Mouse (Mus musculus): ENCODE data around the gene Syngap1.
"Not testable (repeated sequence)": the region's sequence is repeated elsewhere in the genome, so short reads cannot be mapped to it uniquely, and the experiment has no call there.

The Syngap1 gene

GRCm38 (mm10) chr17:26941031-26941789 is at the start of gene Syngap1:
Gene Syngap1 (plus strand): TSS chr17:26941253.
- no peak for DNase-seq (ENCODE audit: low spot score)

- DNase-seq (ENCODE audit: low spot score): no peak
Observed at GRCm38 (mm10) chr17:26892635-26893375, 48.2 kb upstream of the Syngap1 start.

- no peak for DNase-seq (ENCODE audit: low spot score)
Observed at GRCm38 (mm10) chr17:26893492-26893891, 47.6 kb upstream of the Syngap1 start.

GRCm38 (mm10) chr17:26894342-26894741 is 46.7 kb upstream of the Syngap1 start:
- peak; percentile 45 for DNase-seq (ENCODE audit: low spot score)

GRCm38 (mm10) chr17:26895578-26895977 is 45.5 kb upstream of the Syngap1 start:
- DNase-seq (ENCODE audit: low spot score): no peak

GRCm38 (mm10) chr17:26900916-26901315 is 40.1 kb upstream of the Syngap1 start:
- no peak for DNase-seq (ENCODE audit: low spot score)

GRCm38 (mm10) chr17:26904320-26904719 is 36.7 kb upstream of the Syngap1 start:
- no peak for DNase-seq (ENCODE audit: low spot score)

- not testable (repeated sequence) for DNase-seq (ENCODE audit: low spot score)
Observed at GRCm38 (mm10) chr17:26907506-26907905, 33.5 kb upstream of the Syngap1 start.

- no peak for DNase-seq (ENCODE audit: low spot score)
Observed at GRCm38 (mm10) chr17:26915248-26915647, 25.8 kb upstream of the Syngap1 start.

- peak; percentile 99 for DNase-seq (ENCODE audit: low spot score)
Observed at GRCm38 (mm10) chr17:26916711-26917482, 24.2 kb upstream of the Syngap1 start, which contains the start of gene Kifc5b. Gene Kifc5b (plus strand): TSS chr17:26917091.

- not testable (repeated sequence) for DNase-seq (ENCODE audit: low spot score)
Observed at GRCm38 (mm10) chr17:26917560-26917959, 23.5 kb upstream of the Syngap1 start.

GRCm38 (mm10) chr17:26918343-26918742 is 22.7 kb upstream of the Syngap1 start:
- DNase-seq (ENCODE audit: low spot score): no peak

GRCm38 (mm10) chr17:26919516-26919915 is 21.5 kb upstream of the Syngap1 start:
- not testable (repeated sequence) for DNase-seq (ENCODE audit: low spot score)

- DNase-seq (ENCODE audit: low spot score): not testable (repeated sequence)
Observed at GRCm38 (mm10) chr17:26922368-26922767, 18.7 kb upstream of the Syngap1 start.

- not testable (repeated sequence) for DNase-seq (ENCODE audit: low spot score)
Observed at GRCm38 (mm10) chr17:26925414-26925813, 15.6 kb upstream of the Syngap1 start.

GRCm38 (mm10) chr17:26931795-26932194 is 9.3 kb upstream of the Syngap1 start:
- DNase-seq (ENCODE audit: low spot score): not testable (repeated sequence)

- peak; percentile 89 for DNase-seq (ENCODE audit: low spot score)
Observed at GRCm38 (mm10) chr17:26932839-26933398, 8.1 kb upstream of the Syngap1 start, which contains the start of gene Phf1. Gene Phf1 (plus strand): TSS chr17:26933052.

GRCm38 (mm10) chr17:26933419-26933818 is 7.6 kb upstream of the Syngap1 start:
- no peak for DNase-seq (ENCODE audit: low spot score)

- DNase-seq (ENCODE audit: low spot score): no peak
Observed at GRCm38 (mm10) chr17:26933885-26934827, 6.9 kb upstream of the Syngap1 start.

GRCm38 (mm10) chr17:26935027-26935426 is 6.0 kb upstream of the Syngap1 start:
- no peak for DNase-seq (ENCODE audit: low spot score)

- no peak for DNase-seq (ENCODE audit: low spot score)
Observed at GRCm38 (mm10) chr17:26936453-26936852, 4.6 kb upstream of the Syngap1 start.

Data from layer of hippocampus, adult 9-10 months (tissue).